Mouse (Mus musculus) myocyte (in vitro differentiated cells): Measurements from ENCODE around the gene Znrf2.
"Not testable (repeated sequence)": the region's sequence is repeated elsewhere in the genome, so short reads cannot be mapped to it uniquely, and the experiment has no call there.

Source experiments
- CEBPB ChIP-seq: IDR thresholded peaks from 2 replicates; pipeline ENCODE4 v1.6.1; 2011; ENCODE audit warnings: mild to moderate bottlenecking, moderate library complexity; ENCODE audit not compliant: poor library complexity, insufficient read depth, severe bottlenecking
- E2F4 ChIP-seq: IDR thresholded peaks from one replicate; pipeline ENCODE4 v1.6.1; 2011; ENCODE audit warnings: mild to moderate bottlenecking, control low read depth, moderate library complexity; ENCODE audit not compliant: insufficient read depth
- MAX ChIP-seq: IDR thresholded peaks from one replicate; pipeline ENCODE4 v1.6.1; 2011; ENCODE audit warnings: low read depth, mild to moderate bottlenecking, control low read depth
- MYOG ChIP-seq, 3 experiments: IDR thresholded peaks; one replicate each; pipeline ENCODE4 v1.6.1; 2011; ENCODE audit warnings: control low read depth in 2 of 3, low read depth in 2 of 3, mild to moderate bottlenecking in 2 of 3; ENCODE audit not compliant: insufficient read length in 2 of 3, control insufficient read depth in 1 of 3, insufficient read depth in 1 of 3
- POLR2A ChIP-seq: IDR thresholded peaks from one replicate; pipeline ENCODE4 v1.6.1; 2011; ENCODE audit warnings: low read depth, mild to moderate bottlenecking, control low read depth, moderate library complexity; ENCODE audit not compliant: insufficient read length
- POLR2AphosphoS2 ChIP-seq: IDR thresholded peaks from one replicate; pipeline ENCODE4 v1.6.1; 2011; ENCODE audit warnings: low read depth, control low read depth; ENCODE audit not compliant: insufficient read length
- REST ChIP-seq: IDR thresholded peaks from one replicate; pipeline ENCODE4 v1.6.1; 2011; ENCODE audit warnings: mild to moderate bottlenecking, control low read depth, moderate library complexity; ENCODE audit not compliant: insufficient read depth, insufficient read length
- SRF ChIP-seq: IDR thresholded peaks from one replicate; pipeline ENCODE4 v1.6.1; 2011; ENCODE audit warnings: low read depth; ENCODE audit not compliant: control insufficient read depth, insufficient read length
- TCF3 ChIP-seq: IDR thresholded peaks from one replicate; pipeline ENCODE4 v1.6.1; 2011; ENCODE audit warnings: low read depth, control low read depth; ENCODE audit not compliant: insufficient read length
- USF1 ChIP-seq: IDR thresholded peaks from one replicate; pipeline ENCODE4 v1.6.1; 2011; ENCODE audit warnings: low read depth, mild to moderate bottlenecking, control low read depth, moderate library complexity

GRCm38 (mm10) chr6:54824561-54824960 is 7.8 kb downstream of the Znrf2 start:
- TF ChIP-seq POLR2A; MAX; E2F4; MYOG (IDR thresholded peaks at IDR 0.05; ENCODE audit: control insufficient read depth in 1 of 3, insufficient read depth in 1 of 3, insufficient read length in 2 of 3, low read depth in 2 of 3); SRF; POLR2AphosphoS2; USF1; CEBPB; REST; TCF3: not testable (repeated sequence)
